In genomic region chr6:91153549-91154064, GRCm38 (mm10) we compare ENCODE assay signal across 8 mouse cellular contexts. TPM values are rescaled to one million over a fixed set of nuclear protein-coding genes. Genes with fewer than 3 reads are reported as not detected.
A peak's percentile ranks its signal among the peaks of the same experiment; 100 is the strongest.
DNase-seq lines count a peak whose midpoint lies in the region; ATAC-seq and TF ChIP-seq lines count a peak whose summit lies in the region.

No protein-coding gene starts in this region.

- WGBS in heart, embryonic 14.5 days = 7% methylated on average over 10 of the region's 10 CpGs
- 8% methylated on average over 10 of the region's 10 CpGs for WGBS in cerebellum, adult 2 months
- WGBS in forebrain, postnatal 0 days = 3% methylated on average over 10 of the region's 10 CpGs

- intact Hi-C loops in heart, postnatal 14 days (cut with DNase I) = no loop called here

- no peak for DNase-seq in heart, postnatal 14 days
- DNase-seq in cerebellum, adult 2 months = peak; percentile 65 to 76
- DNase-seq in forebrain, postnatal 0 days = peak; percentile 91
- peak; percentile 59 to 61 for DNase-seq in layer of hippocampus, postnatal 36 days
- DNase-seq in right cerebral cortex, postnatal 4 days = peak; percentile 49
- DNase-seq in Muller cell, postnatal 12 days (ENCODE audit: inconsistent ontology term) = no peak

- no peak overlapping the region for H3K27ac ChIP-seq in heart, embryonic 14.5 days (replicated peaks in 1 of 2; ENCODE audit: control insufficient read depth in 1 of 2, insufficient read depth in 1 of 2, low read depth in 2 of 2, low read length in 2 of 2)
- H3K27ac ChIP-seq in cerebellum, adult 2 months (ENCODE audit: insufficient read depth, low read length) = no peak overlapping the region
- peak overlapping the region; percentile 86 for H3K27ac ChIP-seq in forebrain, postnatal 0 days (ENCODE audit: low read depth, low read length)

- H3K9ac ChIP-seq in heart, embryonic 14.5 days (ENCODE audit: low read length) = no peak overlapping the region
- H3K9ac ChIP-seq in forebrain, postnatal 0 days = no peak overlapping the region

- TF ChIP-seq POLR2A in cerebellum, adult 2 months (IDR thresholded peaks at IDR 0.05; ENCODE audit: borderline replicate concordance, insufficient read depth, low read length) = no peak

- H3K36me3 ChIP-seq in heart, embryonic 14.5 days (ENCODE audit: control insufficient read depth, insufficient read depth, low read length) = no peaks in the 10 kb centered on the region
- H3K36me3 ChIP-seq in forebrain, postnatal 0 days (ENCODE audit: insufficient read depth) = no peaks in the 10 kb centered on the region; the same call in 1 of the 2 replicates
- no peaks in the 10 kb centered on the region for H3K36me3 ChIP-seq in megakaryocyte, embryonic 14.5 days (replicated peaks; ENCODE audit: low read length)

- H3K4me1 ChIP-seq in heart, embryonic 14.5 days (ENCODE audit: control insufficient read depth in 2 of 2, insufficient read depth in 2 of 2, low read length in 2 of 2) = peaks cover 10 to 33% of the 10 kb centered on the region in 2 experiments
- H3K4me1 ChIP-seq in cerebellum, adult 2 months (ENCODE audit: control insufficient read depth, insufficient read depth, low read length) = peaks cover 30% of the 10 kb centered on the region
- peaks cover 41% of the 10 kb centered on the region for H3K4me1 ChIP-seq in forebrain, postnatal 0 days (ENCODE audit: insufficient read depth)
- H3K4me1 ChIP-seq in megakaryocyte, embryonic 14.5 days = peaks cover 35% of the 10 kb centered on the region

- peaks cover 18% of the 10 kb centered on the region for H3K27me3 ChIP-seq in heart, embryonic 14.5 days (ENCODE audit: control insufficient read depth, insufficient read depth, low read length)
- no peaks in the 10 kb centered on the region for H3K27me3 ChIP-seq in cerebellum, adult 2 months (ENCODE audit: control insufficient read depth, insufficient read depth, low read length)
- H3K27me3 ChIP-seq in forebrain, postnatal 0 days (ENCODE audit: insufficient read depth, low read length) = no peaks in the 10 kb centered on the region
- H3K27me3 ChIP-seq in megakaryocyte, embryonic 14.5 days (replicated peaks) = peaks cover 72% of the 10 kb centered on the region

- H3K9me3 ChIP-seq in heart, embryonic 14.5 days (ENCODE audit: control insufficient read depth, low read length) = no peaks in the 10 kb centered on the region
- H3K9me3 ChIP-seq in forebrain, postnatal 0 days (ENCODE audit: low read length) = no peaks in the 10 kb centered on the region
- H3K9me3 ChIP-seq in megakaryocyte, embryonic 14.5 days = peaks cover 7% of the 10 kb centered on the region

- ATAC-seq in heart, embryonic 14.5 days (ENCODE audit: insufficient number of reproducible peaks, insufficient read depth, low FRiP score, low read depth) = no peak
- peak; percentile 90 for ATAC-seq in forebrain, postnatal 0 days

- no peak overlapping the region for H3K4me3 ChIP-seq in heart, embryonic 14.5 days (ENCODE audit: control insufficient read depth in 1 of 2, insufficient read depth in 1 of 2, low read depth in 1 of 2, low read length in 2 of 2)
- H3K4me3 ChIP-seq in cerebellum, adult 2 months (replicated peaks; ENCODE audit: insufficient read depth, low read depth, low read length) = peak overlapping the region; percentile 54
- H3K4me3 ChIP-seq in forebrain, postnatal 0 days (ENCODE audit: low read depth, low read length) = peak overlapping the region; percentile 20
- H3K4me3 ChIP-seq in megakaryocyte, embryonic 14.5 days (replicated peaks) = peak overlapping the region; percentile 70

- peak overlapping the region; percentile 31; the same call in 1 of the 2 replicates for H3K4me2 ChIP-seq in heart, embryonic 14.5 days (ENCODE audit: low read length)
- H3K4me2 ChIP-seq in forebrain, postnatal 0 days (ENCODE audit: low read depth) = peak overlapping the region; percentile 44

- TF ChIP-seq CTCF in cerebellum, adult 2 months (IDR thresholded peaks at IDR 0.05; ENCODE audit: borderline replicate concordance, insufficient read depth, low read depth, low read length) = no peak
- no peak for TF ChIP-seq CTCF in forebrain, postnatal 0 days (IDR thresholded peaks at IDR 0.05; ENCODE audit: low read depth)

RNA-seq across cellular contexts. Expression of gene Hdac11, which starts 2.9 kb away (rescaled TPM):
- polyA plus RNA-seq in heart, embryonic 14.5 days (2014; fragmentation: Nextera tagmentation; extraction: Ambion mirVana) = 11.4 and 12.7 TPM in 2 replicates
- 10 to 100 TPM; 11.5 to 11.8 TPM for total RNA-seq in heart, postnatal 14 days (2021)
- 183 and 188 TPM in 2 replicates for polyA plus RNA-seq in cerebellum, adult 2 months (2012; rRNA removed)
- total RNA-seq in forebrain, postnatal 0 days (2014; rRNA removed) = 70.3 and 81.0 TPM in 2 replicates
- 27.4 and 34.5 TPM in 2 replicates for polyA plus RNA-seq in forebrain, postnatal 0 days (2015; fragmentation: Nextera tagmentation; extraction: Ambion mirVana)
- total RNA-seq in layer of hippocampus, postnatal 36 days (2021) = 100 to 1,000 TPM; 143 to 159 TPM
- polyA plus RNA-seq in megakaryocyte, embryonic 14.5 days (2012; ENCODE audit: insufficient read depth, low replicate concordance) = 0.46 TPM in 1 of 2 replicates, not detected in the other

RNA-seq across cellular contexts. Expression of gene Nup210, which starts 37.0 kb away (rescaled TPM):
- 6.3 and 7.1 TPM in 2 replicates for polyA plus RNA-seq in heart, embryonic 14.5 days (2014; fragmentation: Nextera tagmentation; extraction: Ambion mirVana)
- total RNA-seq in heart, postnatal 14 days (2021) = 1 to 10 TPM; 4.5 to 6.0 TPM
- polyA plus RNA-seq in cerebellum, adult 2 months (2012; rRNA removed) = 16.8 and 23.1 TPM in 2 replicates
- total RNA-seq in forebrain, postnatal 0 days (2014; rRNA removed) = 36.6 and 52.6 TPM in 2 replicates
- polyA plus RNA-seq in forebrain, postnatal 0 days (2015; fragmentation: Nextera tagmentation; extraction: Ambion mirVana) = 9.1 and 12.5 TPM in 2 replicates
- 10 to 100 TPM; 19.1 to 24.7 TPM for total RNA-seq in layer of hippocampus, postnatal 36 days (2021)
- polyA plus RNA-seq in megakaryocyte, embryonic 14.5 days (2012; ENCODE audit: insufficient read depth, low replicate concordance) = 17.0 and 30.7 TPM in 2 replicates

RNA-seq across cellular contexts. Expression of gene Fbln2, which starts 58.6 kb away (rescaled TPM):
- 127 and 144 TPM in 2 replicates for polyA plus RNA-seq in heart, embryonic 14.5 days (2014; fragmentation: Nextera tagmentation; extraction: Ambion mirVana)
- 100 to 1,000 TPM; 112 to 127 TPM for total RNA-seq in heart, postnatal 14 days (2021)
- 3.3 and 4.0 TPM in 2 replicates for polyA plus RNA-seq in cerebellum, adult 2 months (2012; rRNA removed)
- 26.7 and 41.1 TPM in 2 replicates for total RNA-seq in forebrain, postnatal 0 days (2014; rRNA removed)
- polyA plus RNA-seq in forebrain, postnatal 0 days (2015; fragmentation: Nextera tagmentation; extraction: Ambion mirVana) = 18.6 and 19.6 TPM in 2 replicates
- total RNA-seq in layer of hippocampus, postnatal 36 days (2021) = 10 to 100 TPM in 1 of 2 experiments, 1 to 10 TPM in 1; 9.3 to 10.3 TPM
- polyA plus RNA-seq in megakaryocyte, embryonic 14.5 days (2012; ENCODE audit: insufficient read depth, low replicate concordance) = 0.03 TPM in 1 of 2 replicates, not detected in the other

Comparison
In these comparisons a context has a peak if more than half of its experiments do, and no peak if none do; other contexts are left out.
1. H3K4me3 ChIP-seq: peak in cerebellum, adult 2 months (single experiment), forebrain, postnatal 0 days (single experiment) and megakaryocyte, embryonic 14.5 days (single experiment); none in heart, embryonic 14.5 days (0 of 2).
2. DNase-seq: peak in cerebellum, adult 2 months (2 of 2), forebrain, postnatal 0 days (single experiment), layer of hippocampus, postnatal 36 days (2 of 2) and right cerebral cortex, postnatal 4 days (single experiment); none in heart, postnatal 14 days (0 of 2) and Muller cell, postnatal 12 days (single experiment).